In genomic region chr11:98924633-98925175, GRCm38 (mm10) we compare ENCODE assay signal across 10 mouse cellular contexts. TPM values are rescaled to one million over a fixed set of nuclear protein-coding genes. Genes with fewer than 3 reads are reported as not detected.
DNase-seq lines count a peak whose midpoint lies in the region; ATAC-seq and TF ChIP-seq lines count a peak whose summit lies in the region.
"Had no signal": no experiment of that assay in that cellular context is flagged by ENCODE, and none has a peak within 500 bp of the region (broad histone marks: within the 10 kb centered on the region; RNA-seq: fewer than 3 reads in every experiment).

No protein-coding gene starts in this region.

- DNase-seq in heart, adult 9 months (ENCODE audit: low spot score in 2 of 2) = no peak
- no peak for DNase-seq in ES-E14 (ENCODE audit: low read depth, low spot score)
- DNase-seq in hindbrain, embryonic 10.5 days (ENCODE audit: low spot score) = no peak
- peak; percentile 83 for DNase-seq in midbrain, embryonic 11.5 days (ENCODE audit: low spot score, missing footprints)
- no peak for DNase-seq in urinary bladder, postnatal 14 days (ENCODE audit: low spot score)
- no peak for DNase-seq in cerebellum, postnatal 4 days (ENCODE audit: low spot score in 2 of 2)
- DNase-seq in gastrocnemius, postnatal 36 days = no peak

- no peak overlapping the region for H3K4me3 ChIP-seq in heart, embryonic 16.5 days (ENCODE audit: low read length)
- no peak overlapping the region for H3K4me3 ChIP-seq in ES-E14 (ENCODE audit: insufficient read depth in 1 of 2, low read depth in 1 of 2, low read length in 2 of 2, poor library complexity in 1 of 2, severe bottlenecking in 1 of 2)
- H3K4me3 ChIP-seq in hindbrain, embryonic 10.5 days = peak overlapping the region; percentile 24; the same call in 1 of the 2 replicates
- no peak overlapping the region for H3K4me3 ChIP-seq in midbrain, embryonic 11.5 days (ENCODE audit: low read depth, low read length)
- H3K4me3 ChIP-seq: erythroblast, embryonic 14.5 days had no signal

- H3K27ac ChIP-seq in heart, embryonic 16.5 days (ENCODE audit: low read length) = peak overlapping the region; percentile 49; the same call in 1 of the 2 replicates
- no peak overlapping the region; the same call in 1 of the 2 replicates for H3K27ac ChIP-seq in ES-E14 (ENCODE audit: insufficient read depth, low read depth, low read length, poor library complexity, severe bottlenecking)
- peak overlapping the region; percentile 80 for H3K27ac ChIP-seq in hindbrain, embryonic 10.5 days
- H3K27ac ChIP-seq in midbrain, embryonic 11.5 days (ENCODE audit: low read depth, low read length) = no peak overlapping the region

- H3K27me3 ChIP-seq in heart, embryonic 16.5 days (ENCODE audit: control insufficient read depth, insufficient read depth, low read length) = no peaks in the 10 kb centered on the region
- H3K27me3 ChIP-seq in hindbrain, embryonic 10.5 days (ENCODE audit: insufficient read depth, poor library complexity, severe bottlenecking) = peaks cover 31% of the 10 kb centered on the region; the same call in 1 of the 2 replicates
- H3K27me3 ChIP-seq in midbrain, embryonic 11.5 days (ENCODE audit: control insufficient read depth, insufficient read depth, low read length) = no peaks in the 10 kb centered on the region

- peaks cover 53% of the 10 kb centered on the region for H3K4me1 ChIP-seq in heart, embryonic 16.5 days (ENCODE audit: control insufficient read depth, insufficient read depth, low read length)
- H3K4me1 ChIP-seq in ES-E14 (ENCODE audit: control insufficient read depth in 2 of 2, insufficient read depth in 2 of 2, low read length in 2 of 2, poor library complexity in 1 of 2) = peaks cover 11 to 44% of the 10 kb centered on the region in 2 experiments
- peaks cover 75% of the 10 kb centered on the region for H3K4me1 ChIP-seq in hindbrain, embryonic 10.5 days (replicated peaks)
- peaks cover 45% of the 10 kb centered on the region for H3K4me1 ChIP-seq in midbrain, embryonic 11.5 days (ENCODE audit: control insufficient read depth, insufficient read depth, low read length)

- H3K36me3 ChIP-seq in heart, embryonic 16.5 days (ENCODE audit: control insufficient read depth, insufficient read depth) = peaks cover 2% of the 10 kb centered on the region
- H3K36me3 ChIP-seq in ES-E14 (ENCODE audit: control insufficient read depth, insufficient read depth, low read length, poor library complexity, severe bottlenecking) = peaks cover 22% of the 10 kb centered on the region
- peaks cover 30% of the 10 kb centered on the region for H3K36me3 ChIP-seq in hindbrain, embryonic 10.5 days
- H3K36me3 ChIP-seq in midbrain, embryonic 11.5 days (ENCODE audit: control insufficient read depth, insufficient read depth, low read length) = peaks cover 5% of the 10 kb centered on the region; the same call in 1 of the 2 replicates

- intact Hi-C loops in gastrocnemius, postnatal 36 days (cut with DNase I) = loop anchor here (5.0 to 10.0 kb wide), 3 partner anchors 110 to 223 kb away; no protein-coding TSS in a partner anchor

- no peaks in the 10 kb centered on the region for H3K9me3 ChIP-seq in heart, embryonic 16.5 days (replicated peaks; ENCODE audit: control insufficient read depth, low read length)
- H3K9me3 ChIP-seq in ES-E14 (ENCODE audit: control insufficient read depth, insufficient read depth, low read depth, low read length) = no peaks in the 10 kb centered on the region
- H3K9me3 ChIP-seq in hindbrain, embryonic 10.5 days = no peaks in the 10 kb centered on the region
- H3K9me3 ChIP-seq in midbrain, embryonic 11.5 days (ENCODE audit: control insufficient read depth, low read length) = no peaks in the 10 kb centered on the region

- 72% methylated on average over 5 of the region's 5 CpGs for WGBS in heart, embryonic 16.5 days
- WGBS in hindbrain, embryonic 10.5 days = 26% methylated on average over 5 of the region's 5 CpGs
- 31% methylated on average over 5 of the region's 5 CpGs for WGBS in midbrain, embryonic 11.5 days

- ATAC-seq in heart, embryonic 16.5 days (replicated peaks; ENCODE audit: extremely low read depth, insufficient read depth, low FRiP score) = no peak
- ATAC-seq in midbrain, embryonic 11.5 days (ENCODE audit: low FRiP score) = no peak

- H3K9ac ChIP-seq in heart, embryonic 16.5 days (ENCODE audit: low read length) = no peak overlapping the region; the same call in 1 of the 2 replicates
- H3K9ac ChIP-seq in ES-E14 (ENCODE audit: insufficient read depth, low read depth, low read length, poor library complexity, severe bottlenecking) = peak overlapping the region; percentile 7; the same call in 1 of the 2 replicates
- H3K9ac ChIP-seq in midbrain, embryonic 11.5 days (ENCODE audit: low read length) = no peak overlapping the region

- in situ Hi-C loops in ES-E14 (cut with MboI; ENCODE audit: low sequenced_read_pairs in 2 of 2, unreplicated experiment in 2 of 2) = loop anchor here in 1 of 2 experiments (5.0 kb wide), 1 partner anchor 48 kb away; no protein-coding TSS in a partner anchor

- no peak overlapping the region; the same call in 1 of the 2 replicates for H3K4me2 ChIP-seq in heart, embryonic 16.5 days (ENCODE audit: low read depth, low read length)
- no peak overlapping the region for H3K4me2 ChIP-seq in midbrain, embryonic 11.5 days

TF ChIP-seq in ES-E14, 5 proteins besides CTCF, POLR2A, EP300 and RAD21:
- TF ChIP-seq ZC3H11A (IDR thresholded peaks at IDR 0.05; ENCODE audit: borderline replicate concordance, low read depth, low read length) (no peak), CHD2 (IDR thresholded peaks at IDR 0.05; ENCODE audit: low read depth, low read length) (no peak), HCFC1 (IDR thresholded peaks at IDR 0.05; ENCODE audit: borderline replicate concordance, insufficient read depth, low read length) (no peak), MAFK (IDR thresholded peaks at IDR 0.05; ENCODE audit: insufficient read depth, low read depth, low read length) (no peak), ZNF384 (IDR thresholded peaks at IDR 0.05; ENCODE audit: low read depth, low read length) (no peak)

RNA-seq across cellular contexts. Expression of gene Rara, which starts 2.9 kb away (rescaled TPM):
- 28.2 and 28.6 TPM in 2 replicates for polyA plus RNA-seq in heart, embryonic 16.5 days (2015; fragmentation: Nextera tagmentation; extraction: Ambion mirVana)
- 25.8 and 30.1 TPM in 2 replicates for total RNA-seq in ES-E14 (2012; rRNA removed)
- 28.4 and 53.7 TPM in 2 replicates for polyA plus RNA-seq in hindbrain, embryonic 10.5 days (2016; fragmentation: Nextera tagmentation; extraction: Ambion mirVana)
- 13.2 and 14.8 TPM in 2 replicates for polyA plus RNA-seq in midbrain, embryonic 11.5 days (2014; fragmentation: Nextera tagmentation; extraction: Ambion mirVana)
- 10 to 100 TPM in 1 of 2 experiments, 1 to 10 TPM in 1; 8.7 to 13.2 TPM for total RNA-seq in gastrocnemius, postnatal 36 days (2021)

RNA-seq across cellular contexts. Expression of gene Cdc6, which starts 17.1 kb away (rescaled TPM):
- 18.6 and 23.0 TPM in 2 replicates for polyA plus RNA-seq in heart, embryonic 16.5 days (2015; fragmentation: Nextera tagmentation; extraction: Ambion mirVana)
- total RNA-seq in ES-E14 (2012; rRNA removed) = 32.7 and 51.3 TPM in 2 replicates
- 45.3 and 63.7 TPM in 2 replicates for polyA plus RNA-seq in hindbrain, embryonic 10.5 days (2016; fragmentation: Nextera tagmentation; extraction: Ambion mirVana)
- 44.3 and 45.0 TPM in 2 replicates for polyA plus RNA-seq in midbrain, embryonic 11.5 days (2014; fragmentation: Nextera tagmentation; extraction: Ambion mirVana)
- under 1 TPM; 0.20 to 0.64 TPM for total RNA-seq in gastrocnemius, postnatal 36 days (2021)

RNA-seq across cellular contexts. Expression of gene Gjd3, which starts 58.1 kb away (rescaled TPM):
- 4.1 and 4.5 TPM in 2 replicates for polyA plus RNA-seq in heart, embryonic 16.5 days (2015; fragmentation: Nextera tagmentation; extraction: Ambion mirVana)
- 0.27 and 1.7 TPM in 2 replicates for total RNA-seq in ES-E14 (2012; rRNA removed)
- 0.44 TPM in 1 of 2 replicates, not detected in the other for polyA plus RNA-seq in hindbrain, embryonic 10.5 days (2016; fragmentation: Nextera tagmentation; extraction: Ambion mirVana)
- not detected in 2 replicates for polyA plus RNA-seq in midbrain, embryonic 11.5 days (2014; fragmentation: Nextera tagmentation; extraction: Ambion mirVana)
- not detected for total RNA-seq in gastrocnemius, postnatal 36 days (2021)
- total RNA-seq: liver, adult 2 months had no signal
- polyA plus RNA-seq: erythroblast, embryonic 14.5 days; liver, adult 2 months had no signal

Comparison
In these comparisons a context has a peak if more than half of its experiments do, and no peak if none do; other contexts are left out.
1. H3K27ac ChIP-seq: peak in heart, embryonic 16.5 days (single experiment) and hindbrain, embryonic 10.5 days (single experiment); none in ES-E14 (single experiment) and midbrain, embryonic 11.5 days (single experiment).